10 mouse cellular contexts compared by ENCODE assay signal in genomic region chr16:52033381-52034315, GRCm38 (mm10). TPM values are rescaled to one million over a fixed set of nuclear protein-coding genes. Genes with fewer than 3 reads are reported as not detected.
DNase-seq lines count a peak whose midpoint lies in the region; ATAC-seq and TF ChIP-seq lines count a peak whose summit lies in the region.
"Had no signal": no experiment of that assay in that cellular context is flagged by ENCODE, and none has a peak within 500 bp of the region (broad histone marks: within the 10 kb centered on the region; RNA-seq: fewer than 3 reads in every experiment).

No protein-coding gene starts in this region.

- peaks cover 5 to 24% of the 10 kb centered on the region in 2 experiments for H3K4me1 ChIP-seq in heart, embryonic 14.5 days (ENCODE audit: control insufficient read depth in 2 of 2, insufficient read depth in 2 of 2, low read length in 2 of 2)
- peaks cover 31% of the 10 kb centered on the region for H3K4me1 ChIP-seq in bone marrow macrophage, adult 2 months (ENCODE audit: control insufficient read depth, insufficient read depth, low read length)
- peaks cover 30% of the 10 kb centered on the region for H3K4me1 ChIP-seq in heart, postnatal 0 days (ENCODE audit: control insufficient read depth, insufficient read depth)
- peaks cover 32% of the 10 kb centered on the region for H3K4me1 ChIP-seq in midbrain, embryonic 14.5 days (ENCODE audit: control insufficient read depth, insufficient read depth, low read length)

- 96% methylated on average over 4 of the region's 4 CpGs for WGBS in heart, embryonic 14.5 days
- 91% methylated on average over 4 of the region's 4 CpGs for WGBS in heart, postnatal 0 days
- 94% methylated on average over 4 of the region's 4 CpGs for WGBS in midbrain, embryonic 14.5 days

- peak overlapping the region; percentile 73 for H3K4me2 ChIP-seq in heart, embryonic 14.5 days (ENCODE audit: low read length)
- peak overlapping the region; percentile 62 for H3K4me2 ChIP-seq in heart, postnatal 0 days (ENCODE audit: low read depth, low read length)
- peak overlapping the region; percentile 53 for H3K4me2 ChIP-seq in midbrain, embryonic 14.5 days (ENCODE audit: low read length)

- H3K27ac ChIP-seq in heart, embryonic 14.5 days (replicated peaks in 1 of 2; ENCODE audit: control insufficient read depth in 1 of 2, insufficient read depth in 1 of 2, low read depth in 2 of 2, low read length in 2 of 2): no peak overlapping the region
- no peak overlapping the region for H3K27ac ChIP-seq in bone marrow macrophage, adult 2 months (ENCODE audit: insufficient read depth, low read depth, low read length)
- H3K27ac ChIP-seq in heart, postnatal 0 days (ENCODE audit: low read depth): no peak overlapping the region
- no peak overlapping the region for H3K27ac ChIP-seq in midbrain, embryonic 14.5 days (replicated peaks; ENCODE audit: low read depth, low read length)
- H3K27ac ChIP-seq: liver, embryonic 14.5 days had no signal

- DNase-seq in heart, postnatal 14 days: no peak
- no peak for DNase-seq in heart, postnatal 0 days (ENCODE audit: low spot score)
- no peak for DNase-seq in midbrain, embryonic 14.5 days
- no peak for DNase-seq in urinary bladder, postnatal 25 days (ENCODE audit: low spot score)
- no peak for DNase-seq in thymus, postnatal 0 days (ENCODE audit: low spot score)
- DNase-seq in left cerebral cortex, adult 9 months (ENCODE audit: low spot score in 2 of 2): no peak
- DNase-seq: right cerebral cortex, postnatal 14 days had no signal

- peaks cover 24% of the 10 kb centered on the region for H3K36me3 ChIP-seq in heart, embryonic 14.5 days (ENCODE audit: control insufficient read depth, insufficient read depth, low read length)
- peaks cover 25% of the 10 kb centered on the region for H3K36me3 ChIP-seq in heart, postnatal 0 days (replicated peaks; ENCODE audit: control insufficient read depth, insufficient read depth, low read length)
- no peaks in the 10 kb centered on the region for H3K36me3 ChIP-seq in midbrain, embryonic 14.5 days (ENCODE audit: control insufficient read depth, insufficient read depth, low read length)

- peak overlapping the region in 1 of 2 experiments; percentile 91; a peak in 1 of 4 replicates for H3K4me3 ChIP-seq in heart, embryonic 14.5 days (ENCODE audit: control insufficient read depth in 1 of 2, insufficient read depth in 1 of 2, low read depth in 1 of 2, low read length in 2 of 2)
- peak overlapping the region; percentile 3 for H3K4me3 ChIP-seq in bone marrow macrophage, adult 2 months (ENCODE audit: insufficient read depth, low read length)
- H3K4me3 ChIP-seq in heart, postnatal 0 days (ENCODE audit: low read depth, low read length): peak overlapping the region; percentile 78
- peak overlapping the region; percentile 88 for H3K4me3 ChIP-seq in midbrain, embryonic 14.5 days (replicated peaks; ENCODE audit: low read depth, low read length)

- ATAC-seq in heart, embryonic 14.5 days (ENCODE audit: insufficient number of reproducible peaks, insufficient read depth, low FRiP score, low read depth): no peak
- ATAC-seq in heart, postnatal 0 days (ENCODE audit: insufficient read depth, low read depth): no peak
- ATAC-seq in midbrain, embryonic 14.5 days (ENCODE audit: low FRiP score, low TSS enrichment): no peak

- no peaks in the 10 kb centered on the region for H3K27me3 ChIP-seq in heart, embryonic 14.5 days (ENCODE audit: control insufficient read depth, insufficient read depth, low read length)
- H3K27me3 ChIP-seq in heart, postnatal 0 days (ENCODE audit: control insufficient read depth, insufficient read depth, low read length): no peaks in the 10 kb centered on the region
- H3K27me3 ChIP-seq in midbrain, embryonic 14.5 days (ENCODE audit: control insufficient read depth, insufficient read depth, low read length): no peaks in the 10 kb centered on the region

- H3K9me3 ChIP-seq in heart, embryonic 14.5 days (ENCODE audit: control insufficient read depth, low read length): no peaks in the 10 kb centered on the region
- H3K9me3 ChIP-seq in heart, postnatal 0 days (replicated peaks; ENCODE audit: control insufficient read depth, low read length): no peaks in the 10 kb centered on the region
- no peaks in the 10 kb centered on the region for H3K9me3 ChIP-seq in midbrain, embryonic 14.5 days (ENCODE audit: control insufficient read depth, low read length)

- no peak overlapping the region for H3K9ac ChIP-seq in heart, embryonic 14.5 days (ENCODE audit: low read length)
- H3K9ac ChIP-seq in heart, postnatal 0 days (replicated peaks; ENCODE audit: low read depth, low read length): peak overlapping the region; percentile 72
- H3K9ac ChIP-seq in midbrain, embryonic 14.5 days (replicated peaks; ENCODE audit: low read length): 0 out of 2 replicates have a peak overlapping the region, but pooled peaks have one; percentile 90
- H3K9ac ChIP-seq: liver, embryonic 14.5 days had no signal

- intact Hi-C loops in heart, postnatal 14 days (cut with DNase I): loop anchor here (5.0 kb wide), 3 partner anchors 39 to 144 kb away; no protein-coding TSS in a partner anchor

- TF ChIP-seq CTCF in bone marrow macrophage, adult 2 months (IDR thresholded peaks at IDR 0.05; ENCODE audit: low read depth, low read length): no peak
- no peak for TF ChIP-seq CTCF in heart, postnatal 0 days (IDR thresholded peaks at IDR 0.05; ENCODE audit: low read depth)

- TF ChIP-seq POLR2A in bone marrow macrophage, adult 2 months (IDR thresholded peaks at IDR 0.05; ENCODE audit: borderline replicate concordance, low read depth, low read length): no peak

- TF ChIP-seq EP300 in heart, postnatal 0 days (IDR thresholded peaks at IDR 0.05; ENCODE audit: low read depth): no peak

RNA-seq across cellular contexts. Expression of gene Cblb, which starts 2.6 kb away (rescaled TPM):
- polyA plus RNA-seq in heart, embryonic 14.5 days (2014; fragmentation: Nextera tagmentation; extraction: Ambion mirVana): 13.3 and 14.0 TPM in 2 replicates
- total RNA-seq in heart, postnatal 14 days (2021): 10 to 100 TPM; 17.5 to 17.7 TPM
- 12.1 and 13.6 TPM in 2 replicates for polyA plus RNA-seq in bone marrow macrophage, adult 2 months (2012; ENCODE audit: insufficient read depth, insufficient read length, missing spikeins)
- total RNA-seq in heart, postnatal 0 days (2014; rRNA removed; ENCODE audit: low replicate concordance): 9.2 and 10.4 TPM in 2 replicates
- polyA plus RNA-seq in heart, postnatal 0 days (2015; fragmentation: Nextera tagmentation; extraction: Ambion mirVana): 3.4 and 3.9 TPM in 2 replicates
- polyA plus RNA-seq in midbrain, embryonic 14.5 days (2014; fragmentation: Nextera tagmentation; extraction: Ambion mirVana): 12.7 and 19.4 TPM in 2 replicates
- polyA plus RNA-seq in thymus, postnatal 0 days (2015; fragmentation: Nextera tagmentation; extraction: Ambion mirVana): 8.9 and 9.0 TPM in 2 replicates
